Mouse (Mus musculus): Measurements from ENCODE around the gene Palld.

GRCm38 (mm10) chr8:61927777-61928494, 25.4 kb upstream of the Palld start, which contains the start of gene Ddx60:
- TF ChIP-seq CTCF (conservative IDR thresholded peaks at IDR 0.05; ENCODE audit: insufficient read depth, insufficient read length, low read depth, low read length) (no peak), POLR2A (IDR thresholded peaks at IDR 0.05; ENCODE audit: low read depth, low read length) (no peak)

Measured in kidney, adult 2 months (tissue).